Mouse (Mus musculus) monocyte, adult 5-6 weeks (primary cell): Measurements from ENCODE around the gene Nlgn1. TPM values are rescaled to one million over a fixed set of nuclear protein-coding genes. Genes with fewer than 3 reads are reported as not detected.
"Not testable (repeated sequence)": the region's sequence is repeated elsewhere in the genome, so short reads cannot be mapped to it uniquely, and the experiment has no call there.

Experiments used
- ATAC-seq: fragments of 153-309, 156-312 bp; replicated peaks from 2 replicates; pipeline ENCODE4 v1.8.0; 2017; ENCODE audit warnings: mild to moderate bottlenecking; ENCODE audit not compliant: low TSS enrichment, insufficient number of reproducible peaks, severe bottlenecking, poor library complexity, low FRiP score
- total RNA-seq: library from RNA; stranded (forward); fragments of 200-1000, 200-491, 200-594 nt; gene quantifications from 3 replicates; pipeline ENCODE4 v1.2.3, GENCODE M21; 2017

Gene Nlgn1
- total RNA-seq, 1 experiment from 2014 or later, result not detected

- ATAC-seq, result no peak
Measured at GRCm38 (mm10) chr3:25688789-25689464, 643.3 kb downstream of the Nlgn1 start.

DNA sequence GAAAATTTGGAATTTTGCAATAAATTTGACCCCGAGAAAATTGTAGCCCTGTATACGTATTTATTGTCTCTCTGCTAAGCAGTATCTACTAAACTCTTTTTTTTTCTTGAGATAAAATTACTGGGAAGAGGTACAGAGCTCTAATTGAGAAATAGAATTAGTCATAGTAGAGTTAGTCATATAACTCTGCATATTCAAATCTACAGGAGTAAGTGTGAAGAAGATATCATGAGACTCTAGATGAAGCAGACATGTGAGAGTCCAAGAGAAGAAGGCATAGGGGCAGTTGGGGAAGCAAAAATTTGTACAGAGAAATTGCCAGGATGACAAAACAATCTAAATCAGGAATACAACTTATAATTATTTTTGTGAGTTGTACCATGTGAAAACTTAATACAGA lies 648.6 kb downstream of the Nlgn1 start:
- ATAC-seq, result no peak

DNA sequence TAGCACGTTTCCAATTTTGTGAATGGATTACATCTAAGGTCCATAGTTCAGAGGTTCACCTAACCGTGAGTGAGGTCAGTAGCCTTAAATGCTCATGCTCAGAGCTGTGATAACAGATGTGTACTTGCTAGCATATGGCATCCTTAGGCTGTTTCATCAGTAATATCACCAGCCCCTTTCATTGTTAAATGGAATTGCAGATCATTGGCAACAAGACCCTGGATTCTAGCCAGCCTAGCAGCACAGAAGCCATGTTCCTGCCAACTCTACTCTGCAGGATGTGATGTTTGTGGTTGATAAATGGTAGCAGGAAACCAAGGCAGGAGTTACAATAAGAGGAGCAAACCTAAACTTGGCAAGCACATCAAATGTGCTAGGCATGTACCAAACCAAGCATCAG lies 652.9 kb downstream of the Nlgn1 start:
- ATAC-seq, result no peak

DNA sequence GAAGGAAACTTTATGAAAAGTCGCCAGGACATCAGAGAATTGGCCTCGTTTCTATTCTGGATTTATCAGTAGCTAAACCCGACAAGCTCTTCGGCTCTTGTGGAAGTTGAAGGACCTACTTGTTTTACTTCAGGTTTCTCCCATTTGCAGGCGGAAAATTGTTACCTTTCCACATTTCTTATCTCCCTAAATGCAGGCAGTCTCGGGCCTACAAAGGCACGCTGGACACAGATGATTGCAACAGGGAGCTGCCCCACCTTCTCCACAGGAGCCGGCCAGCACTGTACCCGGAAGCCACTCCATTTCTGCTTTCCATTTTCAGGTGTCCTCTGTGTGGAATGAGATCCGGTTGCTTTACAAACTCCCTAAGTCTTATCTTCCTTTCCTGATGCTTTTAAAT lies 656.4 kb downstream of the Nlgn1 start:
- no peak for ATAC-seq

DNA sequence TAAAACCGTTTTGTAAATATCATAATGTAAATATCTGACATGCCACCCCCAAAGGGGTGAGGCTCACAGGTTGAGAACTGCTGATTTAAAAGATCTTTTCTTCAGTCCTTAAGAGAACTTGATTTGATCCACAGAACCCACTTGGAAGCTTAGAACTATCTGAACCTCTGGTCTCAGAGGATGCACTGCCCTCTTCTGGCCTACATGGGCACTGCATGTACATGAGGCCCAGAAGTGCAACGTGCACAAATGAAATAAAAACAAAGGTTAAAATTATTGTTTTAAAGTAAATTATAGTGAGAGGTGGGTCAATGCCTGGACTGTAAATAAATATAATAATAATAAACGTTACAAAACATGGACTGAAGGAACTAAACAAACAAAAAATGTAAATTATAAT lies 657.2 kb downstream of the Nlgn1 start:
- no peak for ATAC-seq

DNA sequence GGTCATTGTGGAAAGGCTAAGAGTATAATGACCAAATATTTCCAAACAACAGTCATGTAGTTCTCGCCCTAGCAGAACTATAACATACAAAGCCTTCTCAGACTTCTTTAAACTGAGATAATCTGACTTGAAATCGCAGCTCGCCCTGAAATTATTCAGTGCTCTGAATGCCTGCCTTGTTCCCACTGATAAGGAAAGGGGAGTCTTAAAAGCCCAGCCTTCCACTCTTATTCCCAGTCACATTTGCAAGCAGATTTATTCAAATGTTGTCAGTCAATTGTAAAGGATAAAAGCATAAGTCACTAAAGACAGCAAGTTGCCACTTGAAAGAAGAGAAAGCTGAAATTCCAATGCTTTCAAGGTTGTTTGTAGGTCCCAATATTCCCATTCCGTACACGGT lies 658.9 kb downstream of the Nlgn1 start:
- no peak for ATAC-seq

DNA sequence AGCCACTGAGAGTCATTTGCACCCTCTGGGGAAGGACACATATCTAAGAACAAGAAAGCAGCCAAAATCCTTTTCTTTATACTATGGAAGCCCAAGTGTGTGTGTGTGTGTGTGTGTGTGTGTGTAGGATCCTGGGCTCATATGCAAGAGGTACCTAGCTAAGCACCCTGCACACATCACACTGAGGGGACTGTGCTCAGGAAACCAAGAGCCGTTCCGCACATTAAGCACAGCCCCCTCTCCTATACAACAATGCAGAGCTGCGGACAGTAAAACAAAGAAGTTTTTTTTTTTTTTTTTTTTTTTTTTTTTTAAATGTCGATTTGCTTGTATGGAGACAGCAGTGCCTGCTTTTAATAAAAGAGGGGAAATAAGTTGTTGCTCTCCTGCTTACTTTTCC lies 659.5 kb downstream of the Nlgn1 start:
- no peak for ATAC-seq

- no peak for ATAC-seq
Measured at GRCm38 (mm10) chr3:25663464-25663863, 668.8 kb downstream of the Nlgn1 start.

DNA sequence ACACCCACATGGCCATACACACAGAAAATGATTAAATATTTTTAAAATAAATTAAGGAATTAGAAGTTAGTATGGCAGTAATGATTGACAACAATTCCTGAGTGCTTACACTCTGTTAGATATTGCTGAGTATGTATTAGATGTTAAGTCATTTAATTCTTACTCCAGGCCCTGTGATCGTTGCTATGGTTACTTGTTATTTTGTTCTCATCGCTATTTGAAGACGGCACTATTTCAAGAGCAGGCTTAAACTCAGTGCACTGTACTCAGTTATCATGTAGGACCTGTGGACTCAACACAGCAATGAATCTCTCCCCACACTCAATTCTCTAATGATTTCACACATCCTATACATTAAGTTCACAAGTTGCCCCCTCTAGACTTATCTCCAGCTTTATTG lies 672.0 kb downstream of the Nlgn1 start:
- ATAC-seq, result no peak

DNA sequence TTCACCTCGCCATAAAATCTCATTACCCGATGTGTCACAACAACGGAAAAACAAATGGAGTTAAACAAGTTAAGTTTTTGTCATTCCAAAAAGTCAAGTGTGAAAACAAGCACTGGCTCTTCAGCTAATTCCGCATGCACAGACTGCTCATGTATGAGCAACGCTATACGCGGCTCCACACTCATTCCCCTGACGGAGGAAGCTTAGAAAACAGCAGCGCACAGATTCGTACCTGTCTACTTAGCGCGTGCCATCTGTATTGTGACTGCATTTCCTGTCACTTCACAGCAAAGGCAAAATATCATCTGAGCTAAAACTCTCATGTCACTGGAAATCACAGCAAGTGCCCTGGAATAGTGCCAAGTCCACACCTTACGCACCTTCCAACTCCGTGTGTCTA lies 674.3 kb downstream of the Nlgn1 start:
- ATAC-seq, result no peak

DNA sequence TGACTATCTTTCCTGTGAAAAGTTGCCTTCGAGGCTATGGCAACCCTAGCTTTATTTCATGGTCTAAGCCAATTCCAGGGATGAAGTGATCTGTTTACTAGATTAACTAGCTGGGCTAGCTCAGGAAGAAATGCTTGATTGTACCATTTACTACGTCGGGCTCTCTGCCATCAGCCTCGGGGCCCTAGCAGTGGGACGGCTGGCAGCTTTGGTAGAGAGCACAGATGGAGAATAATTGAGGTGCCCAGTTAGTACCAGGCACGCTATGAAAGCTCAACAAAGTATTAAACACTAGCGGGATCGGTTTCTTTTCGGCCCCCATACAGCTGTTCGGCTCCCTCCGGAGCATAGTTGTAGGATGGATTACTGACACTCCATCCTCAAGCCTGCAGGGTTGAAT lies 675.2 kb downstream of the Nlgn1 start:
- ATAC-seq, result no peak

DNA sequence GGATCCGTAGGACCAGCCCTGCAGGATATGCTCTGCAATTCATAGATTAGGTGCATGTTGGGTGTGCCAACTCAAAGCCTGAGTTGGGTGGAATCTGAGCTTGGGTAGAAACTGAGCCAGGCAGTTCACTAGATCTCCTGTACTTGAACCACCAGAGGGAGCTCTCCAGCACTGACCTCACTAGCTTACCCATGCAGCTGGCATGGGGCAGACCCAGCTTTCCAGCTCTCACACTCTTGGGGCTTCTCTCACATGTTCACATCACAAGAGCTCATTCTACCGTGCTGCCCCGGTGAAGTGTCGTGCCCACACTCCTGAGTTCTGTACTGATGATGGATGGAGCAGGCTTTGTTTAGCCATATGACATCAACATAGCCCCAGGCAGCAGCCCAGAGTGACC lies 679.2 kb downstream of the Nlgn1 start:
- ATAC-seq, result no peak

DNA sequence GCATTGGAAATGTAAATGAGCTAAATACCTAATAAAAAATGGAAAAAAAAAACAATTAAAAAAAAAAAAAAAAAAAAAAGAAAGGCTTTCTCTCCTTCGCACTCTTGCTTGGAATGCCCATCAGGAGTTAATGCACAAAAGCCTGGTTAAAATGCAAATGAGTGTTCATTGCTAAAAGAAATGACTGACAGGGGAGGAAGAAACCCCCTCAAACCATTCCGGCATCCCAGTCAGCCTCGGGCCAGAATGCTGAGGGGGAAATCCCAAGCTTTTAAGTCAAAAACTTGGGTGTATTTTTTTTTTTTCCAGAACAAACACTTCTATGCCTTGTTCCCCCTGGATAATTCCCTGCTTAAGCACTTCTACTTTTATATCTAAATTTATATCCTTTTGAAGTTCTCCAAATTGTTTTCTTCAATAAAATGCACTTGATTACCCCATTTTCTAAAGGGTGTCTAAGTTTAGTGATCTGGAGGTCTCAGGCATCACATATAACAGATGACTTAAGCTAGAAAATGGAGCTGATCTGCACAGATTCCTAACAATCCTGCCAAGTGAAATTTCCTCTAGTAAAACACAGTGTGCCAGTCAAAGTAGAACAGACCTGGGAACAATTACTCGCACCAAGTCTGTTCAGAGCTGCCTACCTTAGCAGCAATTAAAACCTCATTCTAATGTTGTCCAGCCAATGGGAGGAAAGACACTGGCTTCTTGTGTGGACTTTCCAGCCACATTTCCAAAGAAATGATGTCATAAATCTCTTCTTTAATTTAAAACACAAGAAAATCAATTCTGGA lies 686.2 kb downstream of the Nlgn1 start:
- no peak for ATAC-seq

- ATAC-seq, result no peak
Measured at GRCm38 (mm10) chr3:25629198-25629597, 703.1 kb downstream of the Nlgn1 start.

DNA sequence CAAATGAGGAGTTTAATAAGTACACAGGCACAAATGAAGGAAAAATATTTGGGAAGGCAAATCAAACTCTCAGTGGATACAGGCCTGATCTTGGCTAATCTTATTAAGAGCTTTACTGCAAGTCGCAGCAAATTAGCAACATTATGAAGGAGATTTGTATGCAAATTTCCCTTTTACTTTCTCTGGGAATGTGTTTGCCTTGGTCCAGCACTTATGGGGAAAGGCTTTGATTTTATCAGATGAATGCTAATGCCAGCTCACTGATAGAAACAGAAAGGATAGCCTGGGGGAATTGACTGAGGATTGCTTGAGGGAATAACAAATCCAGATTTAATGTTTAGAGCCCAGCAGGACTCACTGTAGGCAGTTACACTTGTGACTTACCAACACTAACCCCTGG lies 725.7 kb downstream of the Nlgn1 start:
- ATAC-seq, result no peak

DNA sequence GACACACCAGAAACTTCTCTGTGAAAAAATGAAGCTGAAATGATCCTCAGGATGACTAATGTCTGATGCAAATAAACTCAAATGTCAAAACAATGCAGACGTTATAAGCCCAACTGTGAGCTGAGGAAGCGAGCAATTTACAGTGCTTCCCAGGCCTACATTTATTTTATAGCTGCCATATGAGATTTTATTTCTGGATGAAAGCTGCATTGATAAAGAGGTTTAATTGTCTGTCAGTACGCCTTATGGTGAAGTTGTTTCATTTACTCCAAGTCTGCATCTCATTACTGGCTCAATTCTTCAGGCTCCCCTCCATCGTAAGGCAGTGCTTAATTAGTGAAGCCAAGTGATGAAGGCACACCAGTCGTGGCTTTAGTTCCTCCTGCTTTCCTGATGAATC lies 734.7 kb downstream of the Nlgn1 start:
- ATAC-seq, result no peak

- ATAC-seq, result no peak
Measured at GRCm38 (mm10) chr3:25575526-25575925, 756.7 kb downstream of the Nlgn1 start.

DNA sequence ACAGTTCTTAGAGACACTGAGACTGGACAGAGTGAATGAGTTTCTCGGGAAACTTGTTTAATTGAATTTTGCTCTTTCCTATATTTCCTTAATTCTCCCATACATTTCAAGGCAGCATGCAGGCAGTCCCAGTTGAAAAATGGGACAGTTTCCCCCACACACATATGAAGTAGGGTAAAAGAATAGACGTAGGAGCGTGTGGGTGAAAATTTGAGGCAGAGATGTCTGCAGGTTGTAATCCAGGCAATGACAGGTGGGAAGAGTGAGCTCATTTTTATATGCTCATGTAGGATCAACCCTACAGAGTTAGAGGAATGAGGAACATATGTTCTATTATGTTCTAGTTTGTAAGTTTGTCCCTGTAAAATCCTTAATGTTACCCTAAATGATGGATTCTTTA lies 757.4 kb downstream of the Nlgn1 start:
- ATAC-seq, result no peak

GRCm38 (mm10) chr3:25558513-25558912 lies 773.7 kb downstream of the Nlgn1 start:
- not testable (repeated sequence) for ATAC-seq

DNA sequence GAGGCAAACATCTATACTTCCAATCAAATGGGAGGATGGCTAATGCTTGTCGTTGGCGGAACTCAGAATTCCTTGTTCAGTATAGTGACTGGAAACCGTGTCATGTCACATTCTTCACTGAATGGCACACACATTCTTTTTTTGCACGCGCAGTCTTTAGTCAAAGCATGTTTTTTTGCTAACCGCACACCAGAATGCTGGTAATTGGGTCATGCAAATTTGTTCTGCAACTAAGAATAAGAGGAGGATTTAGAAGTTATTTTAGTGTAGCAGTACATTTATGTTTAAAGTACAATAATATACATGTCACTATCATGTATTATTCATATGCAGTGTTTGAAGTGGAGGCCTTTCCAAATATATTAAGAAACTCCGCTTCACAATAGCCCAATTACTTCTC lies 783.2 kb downstream of the Nlgn1 start:
- not testable (repeated sequence) for ATAC-seq
